Mouse (Mus musculus) E14TG2a.4 (cell line): Measurements from ENCODE around the gene Manba.

Source experiments
- H3K27me3 ChIP-seq: 2 replicates; pipeline ENCODE4 v1.6.1; 2014; ENCODE audit warnings: low read length, control low read depth; ENCODE audit not compliant: insufficient read depth
- H3K36me3 ChIP-seq: 2 replicates; pipeline ENCODE4 v1.6.1; 2014; ENCODE audit warnings: low read length, control low read depth; ENCODE audit not compliant: insufficient read depth
- H3K4me1 ChIP-seq: replicated peaks from 2 replicates; pipeline ENCODE4 v1.6.1; 2014; ENCODE audit warnings: low read depth, low read length, control low read depth
- H3K4me3 ChIP-seq: replicated peaks from 2 replicates; pipeline ENCODE4 v1.5.1; 2014; ENCODE audit warnings: mild to moderate bottlenecking, low read length
- H3K9me3 ChIP-seq: 2 replicates; pipeline ENCODE4 v1.6.1; 2014; ENCODE audit warnings: low read length, control low read depth
- CTCF ChIP-seq: conservative IDR thresholded peaks from 2 replicates; pipeline ENCODE4 v1.5.1; 2014; ENCODE audit warnings: low read length
- NANOG ChIP-seq: IDR thresholded peaks from 2 replicates; pipeline ENCODE4 v1.6.1; 2014; ENCODE audit warnings: borderline replicate concordance, low read length, mixed read lengths
- POU5F1 ChIP-seq: IDR thresholded peaks from 2 replicates; pipeline ENCODE4 v1.6.1; 2014; ENCODE audit warnings: low read length, borderline replicate concordance

Manba gene

DNA sequence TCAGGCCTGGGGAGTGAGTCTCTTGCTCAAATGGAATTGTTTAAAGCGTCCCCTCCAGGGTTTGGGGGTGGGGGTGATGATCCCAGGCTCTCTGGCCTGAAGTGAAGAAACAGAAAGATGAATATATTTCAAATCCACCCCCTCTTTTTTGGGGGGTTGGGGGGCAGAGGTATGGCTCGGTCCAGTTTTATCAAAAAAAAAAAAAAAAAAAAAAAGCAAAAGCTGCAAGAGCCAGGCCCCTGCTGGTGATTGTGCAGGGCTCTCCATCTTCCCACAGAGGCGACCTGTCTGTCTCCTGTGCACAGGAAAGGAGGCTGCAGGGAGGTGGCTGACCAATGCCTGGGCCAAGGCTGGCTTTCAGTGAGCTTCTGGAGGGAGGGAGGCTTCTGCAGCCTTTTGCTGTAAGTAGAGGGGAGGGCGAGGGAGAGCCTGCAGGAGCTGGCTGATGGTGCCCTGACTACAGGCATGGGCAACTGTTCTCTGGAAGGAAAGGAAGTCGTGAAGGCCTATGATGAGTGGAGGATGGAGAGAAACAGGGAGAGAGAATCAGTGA, 93.3 kb downstream of the Manba start:
- Histone ChIP-seq H3K27me3 (no peaks in the 10 kb centered on the region), H3K4me3 (no peak overlapping the region; the same call in 1 of the 2 replicates), H3K36me3 (peaks cover 6% of the 10 kb centered on the region; the same call in 1 of the 2 replicates), H3K4me1 (peaks cover 72% of the 10 kb centered on the region), H3K9me3 (no peaks in the 10 kb centered on the region; the same call in 1 of the 2 replicates)
- TF ChIP-seq CTCF (no peak), POU5F1 (no peak), NANOG (no peak)

DNA sequence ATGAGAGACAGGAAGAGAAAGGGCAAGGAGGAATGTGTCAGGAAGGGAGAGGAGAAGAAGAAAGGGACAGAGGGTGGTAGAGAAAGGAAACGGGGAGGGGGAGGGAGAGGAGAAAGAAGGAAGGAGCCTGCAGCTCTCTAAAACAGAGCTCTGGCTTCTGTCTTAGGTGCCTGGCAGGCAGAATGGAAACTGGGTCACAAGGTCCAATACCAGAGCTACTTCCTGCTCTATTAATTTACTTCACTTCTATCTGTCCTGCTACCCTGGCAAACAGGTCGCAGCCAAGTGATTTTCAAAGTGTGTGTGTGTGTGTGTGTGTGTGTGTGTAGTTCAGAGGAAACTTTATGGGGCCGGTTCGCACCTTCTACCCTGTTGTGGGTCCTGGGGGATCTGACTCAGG, 93.8 kb downstream of the Manba start:
- peaks cover 67% of the 10 kb centered on the region for H3K4me1 ChIP-seq
- TF ChIP-seq POU5F1: no peak
- no peak for TF ChIP-seq CTCF
- no peak for TF ChIP-seq NANOG

DNA sequence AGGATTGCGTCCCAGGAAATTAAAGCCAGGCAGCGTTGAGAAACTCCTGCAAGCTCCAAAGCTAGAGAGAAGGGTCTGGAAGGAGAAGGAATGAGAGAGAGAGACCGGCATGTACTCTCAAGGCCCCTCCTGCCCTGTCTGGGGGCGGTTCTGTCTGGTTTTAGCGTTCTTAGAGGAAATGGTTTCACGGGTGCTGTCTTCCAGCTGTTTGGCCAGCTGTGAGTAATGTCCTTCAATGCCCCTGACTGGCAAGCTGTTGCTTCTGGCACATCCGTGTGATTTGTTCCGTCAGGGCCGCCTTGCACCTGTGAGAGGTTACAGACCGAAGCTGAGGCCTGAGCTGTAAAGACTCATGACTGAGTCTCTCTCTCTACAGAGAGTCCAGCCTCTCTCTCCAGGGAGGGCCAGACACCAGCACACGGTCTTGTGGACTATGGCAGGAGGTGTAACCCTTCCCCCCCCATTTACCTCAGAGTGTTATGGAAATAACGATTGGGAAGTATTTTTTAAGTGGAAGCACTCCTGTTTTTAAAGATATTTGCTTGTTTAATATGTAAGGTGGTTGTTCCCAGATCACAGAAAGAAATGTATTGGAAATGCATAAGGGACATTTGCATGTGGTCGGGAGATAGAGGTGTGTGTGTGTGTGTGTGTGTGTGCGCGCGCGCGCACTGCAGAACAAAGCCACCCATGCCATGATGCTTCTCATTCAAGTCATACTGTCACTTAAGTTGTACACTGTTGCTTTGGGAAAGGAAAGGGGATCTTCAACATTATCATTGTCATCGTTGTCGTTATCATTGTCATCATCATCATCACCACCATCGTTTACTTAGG, 95.2 kb downstream of the Manba start:
- Histone ChIP-seq H3K4me3 (peak overlapping the region; percentile 21), H3K36me3 (peaks cover 3% of the 10 kb centered on the region; the same call in 1 of the 2 replicates), H3K27me3 (no peaks in the 10 kb centered on the region), H3K4me1 (peaks cover 71% of the 10 kb centered on the region), H3K9me3 (no peaks in the 10 kb centered on the region; the same call in 1 of the 2 replicates)
- TF ChIP-seq CTCF (no peak), NANOG (no peak), POU5F1 (no peak)

More for the DNA sequence above, 93.8 kb downstream of the Manba start:
- Histone ChIP-seq H3K9me3 (no peaks in the 10 kb centered on the region; the same call in 1 of the 2 replicates), H3K4me3 (no peak overlapping the region), H3K27me3 (no peaks in the 10 kb centered on the region), H3K36me3 (peaks cover under 1% of the 10 kb centered on the region; the same call in 1 of the 2 replicates)

DNA sequence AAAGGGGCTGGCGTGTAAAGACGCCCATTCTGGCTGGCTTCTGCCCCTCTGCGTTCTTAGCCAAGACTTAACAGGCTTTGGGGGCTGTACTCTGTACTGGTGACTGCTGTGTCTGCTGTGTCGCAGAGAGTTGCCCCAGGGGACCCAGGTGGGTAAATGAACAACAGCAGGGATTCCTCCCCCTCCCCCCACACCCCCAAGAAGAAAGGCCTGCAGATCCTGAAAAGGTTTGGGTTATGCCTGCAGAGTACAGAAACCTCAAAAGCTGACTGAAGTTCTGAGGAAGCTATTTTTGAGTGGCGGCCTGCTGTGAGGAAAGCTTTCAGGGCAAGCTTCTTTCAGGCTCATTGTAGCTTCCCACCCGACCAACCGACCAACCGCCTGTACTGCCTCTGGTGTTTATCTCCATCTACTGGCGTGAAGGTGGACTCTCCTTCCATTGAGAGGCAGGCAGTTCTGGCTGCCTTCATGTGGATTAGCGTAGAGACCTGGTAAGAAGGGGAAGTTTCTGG, 96.3 kb downstream of the Manba start:
- TF ChIP-seq NANOG (no peak), CTCF (no peak), POU5F1 (no peak)
- no peaks in the 10 kb centered on the region; the same call in 1 of the 2 replicates for H3K9me3 ChIP-seq
- H3K36me3 ChIP-seq: peaks cover 3% of the 10 kb centered on the region; the same call in 1 of the 2 replicates
- peak overlapping the region; percentile 37; the same call in 1 of the 2 replicates for H3K4me3 ChIP-seq
- H3K27me3 ChIP-seq: no peaks in the 10 kb centered on the region
- peaks cover 77% of the 10 kb centered on the region for H3K4me1 ChIP-seq

- no peak for TF ChIP-seq CTCF
- no peak for TF ChIP-seq NANOG
- TF ChIP-seq POU5F1: no peak
- no peaks in the 10 kb centered on the region for H3K27me3 ChIP-seq
- H3K36me3 ChIP-seq: peaks cover 3% of the 10 kb centered on the region; the same call in 1 of the 2 replicates
- H3K4me1 ChIP-seq: peaks cover 83% of the 10 kb centered on the region
- H3K9me3 ChIP-seq: no peaks in the 10 kb centered on the region
- peak overlapping the region; percentile 37; the same call in 1 of the 2 replicates for H3K4me3 ChIP-seq
Observed at GRCm38 (mm10) chr3:135582246-135582645, 96.8 kb downstream of the Manba start.

DNA sequence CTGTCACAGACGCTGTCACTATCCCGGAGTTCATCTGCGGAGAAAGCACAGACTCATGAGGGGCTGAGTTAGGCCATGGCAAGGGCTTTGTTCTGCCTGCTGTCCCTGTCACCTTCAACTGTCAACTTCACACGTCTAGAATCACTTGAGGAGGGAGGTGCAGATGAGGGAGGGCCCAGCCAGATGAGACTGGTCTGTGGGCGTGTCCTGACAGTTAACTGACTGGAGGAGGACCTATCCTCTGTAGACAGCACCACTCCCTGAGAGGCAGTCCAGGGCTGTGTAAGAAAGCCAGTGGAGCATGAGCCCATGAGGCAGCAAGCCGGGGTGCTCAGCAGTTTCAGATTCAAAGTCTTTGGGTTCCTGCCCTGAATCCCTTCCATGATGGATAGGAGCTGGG, 100.1 kb downstream of the Manba start:
- Histone ChIP-seq H3K4me3 (peak overlapping the region; percentile 11; the same call in 1 of the 2 replicates), H3K36me3 (peaks cover 26% of the 10 kb centered on the region), H3K4me1 (peaks cover 72% of the 10 kb centered on the region), H3K27me3 (no peaks in the 10 kb centered on the region), H3K9me3 (no peaks in the 10 kb centered on the region)
- TF ChIP-seq CTCF (no peak), POU5F1 (no peak), NANOG (no peak)

GRCm38 (mm10) chr3:135586060-135586459, 100.6 kb downstream of the Manba start:
- Histone ChIP-seq H3K36me3 (peaks cover 31% of the 10 kb centered on the region), H3K4me1 (peaks cover 66% of the 10 kb centered on the region), H3K4me3 (no peak overlapping the region)

DNA sequence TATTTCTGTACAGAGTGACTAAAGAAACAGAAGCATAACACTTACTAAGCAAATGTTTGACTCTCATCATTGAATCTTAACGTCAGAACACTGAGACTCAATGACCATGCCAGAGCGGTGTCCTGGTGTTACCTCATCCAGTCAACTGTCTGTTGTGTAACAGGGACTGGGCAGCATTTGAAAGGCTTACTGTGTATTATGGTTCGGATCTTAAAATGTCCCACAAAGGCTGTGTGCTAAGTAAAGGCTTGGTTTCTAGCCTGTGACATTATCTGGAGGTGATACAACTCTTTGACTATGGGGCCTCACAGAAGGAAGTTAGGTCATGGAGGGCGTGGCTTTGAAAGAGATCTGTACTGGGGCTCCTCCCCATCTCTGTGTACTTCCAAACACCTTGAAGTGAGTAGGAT, 101.1 kb downstream of the Manba start:
- no peaks in the 10 kb centered on the region for H3K27me3 ChIP-seq
- TF ChIP-seq POU5F1: no peak
- no peak for TF ChIP-seq CTCF
- no peak for TF ChIP-seq NANOG
- peaks cover 65% of the 10 kb centered on the region for H3K4me1 ChIP-seq
- no peak overlapping the region for H3K4me3 ChIP-seq
- H3K36me3 ChIP-seq: peaks cover 35% of the 10 kb centered on the region
- no peaks in the 10 kb centered on the region for H3K9me3 ChIP-seq

More at GRCm38 (mm10) chr3:135586060-135586459, 100.6 kb downstream of the Manba start:
- TF ChIP-seq CTCF: no peak
- TF ChIP-seq NANOG: no peak
- TF ChIP-seq POU5F1: no peak
- no peaks in the 10 kb centered on the region for H3K9me3 ChIP-seq
- H3K27me3 ChIP-seq: no peaks in the 10 kb centered on the region
